Mouse (Mus musculus) adrenal gland, postnatal 25 days (tissue): ENCODE results near the gene Gstm1. TPM values are rescaled to one million over a fixed set of nuclear protein-coding genes. Genes with fewer than 3 reads are reported as not detected.
"Not testable (repeated sequence)": the region's sequence is repeated elsewhere in the genome, so short reads cannot be mapped to it uniquely, and the experiment has no call there.

Source experiments
- DNase-seq: peaks from one replicate; pipeline ENCODE4 v3.0.0; 2021; ENCODE audit warnings: mixed read lengths
- long read RNA-seq: library from polyadenylated mRNA; stranded (forward); transcript quantifications from one replicate; pipeline ENCODE4 v2.0.0, GENCODE M21; 2021
- total RNA-seq: library from RNA; stranded (reverse); gene quantifications from 2 replicates; pipeline ENCODE4 v1.2.3, GENCODE M21; 2021

Gene Gstm1
- 277 and 344 TPM in 2 replicates for total RNA-seq
- long read RNA-seq, transcript Gstm1-201 (8 exons, 1,289 nt) = major isoform, 1,103 of 1,239 reads
- long read RNA-seq, transcript Gstm1-202 (8 exons, 828 nt) = minor isoform, 18 of 1,239 reads
- long read RNA-seq, partial matches to known transcripts = 39 of 1,239 reads
- long read RNA-seq, other reads (novel, unspliced or antisense) = 78 of 1,239 reads

DNA sequence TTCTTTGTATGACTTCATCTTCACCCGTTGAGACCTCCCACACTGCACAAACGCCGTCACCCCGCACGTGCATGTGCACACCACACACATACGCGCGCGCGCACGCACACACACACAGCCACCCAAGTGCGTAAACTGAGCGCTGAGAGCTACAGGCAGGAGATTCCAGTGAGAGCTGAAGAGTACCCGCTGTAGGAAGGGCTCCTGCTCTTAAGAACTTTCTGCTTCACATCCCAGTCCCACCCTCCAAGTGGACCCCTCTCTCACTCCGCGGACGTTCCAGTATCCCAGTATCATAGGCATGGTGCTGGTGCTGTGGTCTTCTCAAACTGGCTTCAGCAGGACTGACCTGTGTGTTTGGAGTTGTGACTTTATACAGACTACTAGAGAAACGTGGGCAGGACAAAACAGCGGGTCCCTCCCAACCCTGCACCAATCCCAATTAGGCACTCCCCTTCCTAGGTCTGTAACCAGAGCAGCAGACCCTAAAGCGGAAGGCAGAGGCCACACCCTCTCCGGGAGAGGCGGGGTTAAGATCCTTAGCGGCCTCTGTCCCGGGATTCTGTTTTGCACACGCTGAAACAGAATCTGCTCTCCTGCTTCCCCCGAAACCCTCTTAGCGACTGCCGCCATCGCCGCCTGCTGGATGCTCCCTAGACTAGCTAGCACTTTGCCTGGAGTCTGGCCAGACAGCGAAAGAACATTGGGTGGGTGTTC is at the start of gene Gstm1:
Gstm1 (minus strand) TSS at position 501 of the 717 bp plus-strand sequence.
- peak; percentile 92 for DNase-seq

DNA sequence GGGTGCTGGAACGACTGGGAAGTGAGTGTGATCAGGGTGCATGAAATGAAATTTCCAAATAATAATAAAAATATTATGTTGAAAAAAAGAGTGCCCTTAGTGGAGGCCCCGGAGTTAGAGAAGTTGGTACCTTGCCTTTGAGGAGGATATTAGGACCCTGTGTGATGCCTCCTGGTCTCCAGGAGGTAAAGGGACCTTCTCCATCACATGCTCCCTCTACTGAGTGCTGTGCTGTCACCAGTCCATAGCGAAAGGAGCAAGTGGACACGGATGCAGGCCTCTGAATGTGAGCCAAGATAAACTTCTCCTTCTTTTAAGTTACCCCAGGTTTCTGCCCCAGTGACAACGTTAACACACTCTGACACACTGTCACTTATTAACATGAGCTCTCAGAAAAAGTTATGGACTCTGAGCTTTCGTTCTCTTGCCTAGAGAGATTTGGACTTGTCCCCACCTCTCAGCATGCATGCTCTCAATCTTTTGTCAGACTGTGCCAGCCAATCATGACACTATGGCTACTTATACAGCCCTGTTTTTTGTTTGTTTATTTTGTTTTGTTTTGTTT is 49.7 kb upstream of the Gstm1 start:
- DNase-seq = no peak

DNA sequence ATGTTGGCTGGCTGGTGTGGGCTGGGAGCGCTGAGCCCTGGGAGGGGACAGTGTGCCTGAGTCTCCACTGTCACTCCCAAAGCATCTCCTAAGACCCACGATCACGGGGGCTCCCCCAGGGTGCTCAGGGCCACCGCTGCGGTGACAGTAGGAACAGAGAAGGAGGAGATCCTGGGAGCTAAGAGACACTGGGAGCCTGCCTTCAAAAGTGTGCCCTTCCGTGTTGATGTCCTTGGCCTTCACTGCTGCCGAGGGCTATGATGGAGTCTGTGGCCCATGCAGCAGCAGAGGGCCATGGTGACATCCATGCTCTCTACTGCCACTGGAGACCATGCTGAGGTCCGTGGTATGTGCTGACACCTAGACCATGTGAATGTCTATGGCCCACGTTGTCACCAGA is 47.8 kb upstream of the Gstm1 start:
- DNase-seq = no peak

DNA sequence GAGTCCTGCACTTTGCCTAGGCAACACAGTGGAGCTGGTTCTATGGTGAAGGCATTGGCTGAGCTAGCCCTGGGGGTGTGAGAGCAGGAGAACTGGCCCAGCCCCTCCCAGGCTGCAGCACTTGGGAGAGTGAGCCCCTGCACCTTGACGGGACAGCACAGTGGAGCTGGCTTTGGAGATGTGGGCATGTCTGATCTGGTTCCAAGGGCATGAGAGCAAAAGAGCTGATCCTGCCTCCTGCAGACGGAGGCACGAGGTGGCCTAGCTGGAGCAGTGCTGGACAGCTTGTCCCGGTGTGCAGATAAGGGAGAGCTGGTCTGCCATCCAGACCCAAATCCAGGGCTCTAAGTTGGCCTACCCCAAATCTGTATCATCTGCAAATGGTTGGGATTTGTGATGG is 46.9 kb upstream of the Gstm1 start:
- DNase-seq = no peak

DNA sequence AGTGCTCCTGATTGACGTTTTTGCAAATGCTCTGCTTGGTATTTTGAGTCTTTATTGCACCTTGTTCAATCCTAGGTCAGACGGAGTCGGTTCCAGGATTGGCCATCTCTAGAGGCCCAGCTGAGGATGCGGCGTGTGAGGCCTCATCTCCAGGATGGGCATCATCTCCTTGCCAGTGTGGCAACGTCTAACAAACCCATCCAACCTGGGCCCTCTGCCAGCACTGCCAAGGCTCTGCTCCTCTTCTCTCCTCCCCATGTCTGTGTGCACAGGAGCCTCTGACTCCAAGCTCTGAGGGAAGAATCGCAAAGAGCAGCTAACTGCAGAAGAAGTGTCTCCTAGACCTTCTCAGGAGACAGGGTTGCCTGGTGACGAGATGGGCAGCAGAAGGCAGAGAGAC is 44.9 kb upstream of the Gstm1 start:
- peak; percentile 49 for DNase-seq

DNA sequence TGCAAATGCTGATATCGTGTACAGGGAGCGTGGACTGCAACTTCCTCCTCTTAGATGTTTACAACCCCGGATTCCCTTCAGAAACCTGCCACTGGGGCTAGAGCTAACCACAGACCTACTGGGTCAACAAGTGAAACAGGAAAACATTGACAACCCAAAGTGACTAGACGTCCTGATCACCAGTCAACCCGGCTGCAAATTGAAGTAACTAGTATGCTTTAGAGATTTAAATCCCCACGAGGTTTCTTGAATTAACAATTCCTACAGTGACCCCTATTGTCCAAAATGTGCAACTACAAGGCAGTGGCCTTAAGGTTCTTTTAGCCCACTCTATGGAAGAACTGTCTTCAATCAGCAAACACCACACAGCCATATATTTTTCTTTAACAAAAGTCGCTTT is 43.6 kb upstream of the Gstm1 start:
- DNase-seq = no peak

DNA sequence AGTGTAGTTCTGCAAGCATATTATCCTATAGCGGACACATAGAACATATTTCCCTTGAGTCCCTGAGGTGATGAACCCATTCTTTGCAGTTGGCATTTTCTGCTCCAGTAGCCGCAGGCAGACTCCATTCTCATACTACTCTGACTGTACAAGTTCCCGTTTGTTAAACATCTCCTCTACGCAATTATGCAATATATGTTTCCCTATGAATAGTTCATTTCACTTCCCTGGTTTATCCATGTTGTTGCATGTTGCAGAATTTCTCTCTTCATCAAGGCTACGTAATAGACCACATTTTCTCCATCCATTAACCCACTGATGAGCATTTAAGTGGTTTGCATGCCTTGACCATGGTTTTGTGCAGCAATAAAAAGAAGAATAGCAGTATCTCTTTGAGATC is 32.7 kb upstream of the Gstm1 start:
- DNase-seq = no peak

DNA sequence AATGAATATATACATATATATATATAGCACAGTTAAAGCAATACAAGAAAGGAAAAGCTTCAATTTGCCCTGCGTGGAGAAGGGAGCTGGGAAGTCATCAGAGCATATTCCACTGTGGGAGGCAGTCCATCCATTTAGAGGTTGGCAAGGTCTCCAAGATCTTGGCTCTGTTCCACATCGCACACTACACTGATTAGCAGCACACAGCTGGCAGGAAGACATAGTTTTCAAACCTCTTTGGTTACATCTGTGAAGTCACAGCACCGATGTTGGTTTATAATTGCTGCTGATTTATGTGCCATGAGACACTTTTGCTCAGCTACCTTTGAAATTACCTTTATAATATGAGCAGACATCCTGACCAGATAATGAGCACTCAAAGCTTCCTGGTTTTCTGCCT is 30.5 kb upstream of the Gstm1 start:
- DNase-seq = no peak

DNA sequence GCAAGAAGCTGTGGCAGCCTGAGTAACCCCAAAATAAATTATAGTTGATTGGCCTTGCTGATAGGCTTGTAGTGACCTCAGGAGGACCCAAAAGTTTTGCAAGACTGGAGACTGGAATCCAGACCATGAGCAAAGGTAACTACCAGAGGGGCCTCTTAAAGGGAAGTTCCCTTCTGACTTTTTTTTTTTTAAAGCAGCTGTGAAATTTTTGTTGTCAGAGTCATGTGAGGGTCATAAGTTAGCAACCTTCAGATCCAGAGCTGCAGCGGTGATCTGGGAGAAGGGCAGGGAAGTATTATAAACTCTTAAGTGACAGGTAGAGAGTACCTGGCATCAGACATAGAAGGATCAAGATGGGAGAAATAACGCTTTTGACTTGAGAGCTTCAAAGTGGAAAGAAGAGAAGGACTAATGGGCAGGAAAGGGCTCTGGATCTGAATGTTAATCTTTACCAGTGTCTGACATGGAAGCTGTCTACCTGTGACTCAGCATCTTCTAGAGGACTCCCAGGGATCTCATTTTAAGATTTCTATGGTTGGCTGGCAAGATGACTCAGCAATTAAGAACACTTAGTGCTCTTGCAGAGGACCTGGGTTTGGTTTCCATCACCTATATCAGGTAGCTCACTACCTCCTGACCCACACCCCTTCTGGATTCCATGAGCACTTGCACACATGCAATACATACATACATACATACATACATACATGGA is 29.3 kb upstream of the Gstm1 start:
- no peak for DNase-seq

DNA sequence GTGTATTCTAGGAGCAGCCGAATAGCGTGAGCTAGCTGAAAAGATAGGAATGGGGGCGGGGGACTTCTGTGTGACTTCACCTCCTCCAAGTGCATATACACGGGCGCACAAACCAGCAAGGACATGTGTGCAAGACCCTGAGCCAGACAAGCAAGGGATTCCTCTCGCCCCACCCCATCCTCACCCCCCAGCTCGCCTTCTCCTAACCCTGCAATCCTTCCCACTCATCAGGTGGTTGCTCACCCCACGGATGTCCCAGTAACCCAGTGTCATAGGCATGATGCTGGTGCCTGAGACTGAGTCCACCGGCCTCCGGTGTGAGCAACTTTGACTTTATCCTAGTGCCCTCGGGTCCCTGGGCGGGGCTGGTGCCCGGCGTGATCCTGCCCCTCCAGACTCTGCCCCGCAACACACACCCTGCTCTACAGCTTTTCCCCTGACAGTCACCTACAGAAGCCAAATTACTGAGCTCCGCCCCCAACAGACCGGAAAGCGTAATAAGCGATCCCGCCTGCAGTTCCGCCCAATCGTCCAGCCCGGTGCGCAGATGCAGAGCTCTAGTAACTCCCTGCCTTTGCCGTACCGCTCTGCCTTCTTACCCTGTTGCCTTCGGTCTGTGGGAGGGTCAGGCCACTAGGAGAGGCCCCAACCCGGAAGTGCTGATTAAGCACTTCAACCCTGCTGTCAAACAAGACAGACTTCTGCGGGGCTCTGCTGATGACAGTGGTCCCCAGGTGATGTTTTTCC is 26.8 kb upstream of the Gstm1 start, which contains the start of gene Gstm4:
Gstm4 (minus strand) TSS at position 501 of the 747 bp plus-strand sequence.
- DNase-seq = peak; percentile 86

DNA sequence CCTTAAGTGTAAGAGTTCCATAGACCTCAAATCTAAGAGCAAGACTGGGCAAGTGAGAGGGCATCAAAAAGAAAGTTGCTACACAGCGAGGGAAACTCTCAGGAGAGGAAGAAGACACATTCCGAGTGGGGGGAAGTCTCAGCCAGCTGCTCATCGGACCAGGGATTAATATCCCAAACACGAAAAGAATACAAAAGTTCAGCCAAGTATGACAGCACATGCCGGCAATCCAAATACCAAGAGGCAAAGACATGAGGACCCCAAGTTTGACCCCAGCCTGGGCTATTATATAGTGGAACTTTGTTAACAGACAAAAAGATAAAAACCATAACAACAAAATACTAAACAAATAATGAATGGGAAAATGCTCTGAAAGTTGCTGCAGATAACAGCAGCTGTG is 15.4 kb upstream of the Gstm1 start:
- no peak for DNase-seq

DNA sequence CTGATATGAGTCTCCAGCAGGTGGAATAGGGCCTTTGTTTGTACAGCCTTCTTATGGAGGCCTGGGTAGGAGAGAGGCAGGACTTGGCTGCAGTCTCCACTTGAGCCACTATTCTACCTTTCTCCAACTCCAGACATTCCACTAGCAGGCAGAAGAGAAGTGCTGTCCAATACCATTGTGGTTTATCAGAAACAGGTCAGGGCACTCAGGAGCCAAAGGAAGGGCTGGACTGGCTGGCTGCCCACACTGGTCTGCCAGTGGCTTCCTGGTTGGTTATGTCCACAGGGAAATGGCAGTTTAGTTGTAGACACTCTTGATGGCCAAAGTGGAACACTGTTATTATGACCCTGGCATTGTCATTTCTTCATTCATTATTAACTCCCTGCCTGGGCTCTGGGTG is 14.3 kb upstream of the Gstm1 start:
- DNase-seq = no peak

DNA sequence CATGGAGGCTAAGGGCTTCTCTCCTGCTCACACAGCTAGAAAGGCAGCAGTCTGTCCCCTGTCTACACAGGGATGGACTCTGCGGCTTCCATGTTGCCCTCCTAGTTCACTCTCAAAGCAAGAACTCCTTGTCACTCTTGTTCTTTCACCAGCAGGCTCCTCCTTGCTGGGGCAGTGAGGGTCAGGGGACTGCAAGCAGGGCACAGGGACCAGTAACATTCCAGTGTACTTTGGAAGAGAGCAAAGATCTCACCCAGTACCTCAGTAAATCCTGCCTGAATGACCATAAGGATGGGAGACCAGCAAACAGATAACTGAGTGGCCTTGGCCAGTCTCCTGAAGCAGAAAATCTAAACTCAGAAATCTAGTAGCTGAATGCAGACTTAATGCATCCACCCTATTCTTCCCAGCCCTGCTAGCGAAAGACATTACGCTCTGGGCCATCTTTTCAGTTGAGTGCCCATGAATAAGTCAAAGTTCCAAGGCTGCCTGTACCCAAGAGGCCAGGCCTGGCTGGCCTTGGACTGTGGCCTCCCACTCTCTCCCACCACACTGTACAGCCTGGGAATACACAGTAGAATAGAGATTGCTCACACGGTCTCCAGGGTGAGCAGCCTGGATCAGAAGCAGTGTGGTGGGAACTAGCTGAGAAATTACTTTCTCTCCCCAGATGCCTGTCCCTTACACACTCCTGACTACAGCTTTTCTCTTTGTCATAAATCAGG is 11.0 kb upstream of the Gstm1 start:
- DNase-seq = no peak

DNA sequence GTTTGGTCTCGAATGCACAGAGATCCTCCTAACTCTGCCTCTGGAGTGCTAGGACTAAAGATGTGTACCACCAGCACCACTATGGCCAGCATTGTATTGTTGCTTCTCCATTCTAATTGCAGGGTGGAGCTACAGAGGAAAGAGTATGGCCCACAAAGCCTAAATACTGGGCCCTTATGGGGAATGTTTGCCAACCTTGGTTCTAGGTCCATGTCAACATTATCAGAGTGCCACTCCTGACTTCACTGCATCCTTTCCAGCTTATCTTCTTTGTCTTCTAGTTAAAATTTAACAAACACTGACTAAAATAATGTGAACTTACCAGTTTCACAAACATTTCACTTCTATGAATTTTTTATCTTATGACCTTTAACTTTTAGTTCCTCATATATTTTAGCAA is 8.8 kb upstream of the Gstm1 start:
- DNase-seq = no peak

DNA sequence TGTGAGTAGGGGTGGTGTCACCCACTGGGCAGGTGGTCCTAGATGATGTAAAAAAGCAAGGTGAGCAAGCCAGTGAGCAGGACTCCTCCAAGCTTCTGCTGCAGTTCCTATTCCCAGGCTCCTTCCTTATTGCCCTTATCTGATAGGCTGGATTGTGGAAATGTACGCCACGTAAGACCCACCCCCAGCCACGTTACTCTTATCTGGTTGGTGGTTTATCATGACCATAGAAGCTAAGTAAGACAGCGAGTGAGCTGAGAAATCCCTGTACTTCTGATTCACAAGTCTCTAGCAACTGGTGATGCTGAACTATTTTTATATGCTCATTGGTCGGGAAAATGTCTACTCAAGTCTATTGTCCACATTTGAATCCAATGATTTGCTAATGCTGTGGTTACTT is 8.3 kb upstream of the Gstm1 start:
- DNase-seq = no peak

DNA sequence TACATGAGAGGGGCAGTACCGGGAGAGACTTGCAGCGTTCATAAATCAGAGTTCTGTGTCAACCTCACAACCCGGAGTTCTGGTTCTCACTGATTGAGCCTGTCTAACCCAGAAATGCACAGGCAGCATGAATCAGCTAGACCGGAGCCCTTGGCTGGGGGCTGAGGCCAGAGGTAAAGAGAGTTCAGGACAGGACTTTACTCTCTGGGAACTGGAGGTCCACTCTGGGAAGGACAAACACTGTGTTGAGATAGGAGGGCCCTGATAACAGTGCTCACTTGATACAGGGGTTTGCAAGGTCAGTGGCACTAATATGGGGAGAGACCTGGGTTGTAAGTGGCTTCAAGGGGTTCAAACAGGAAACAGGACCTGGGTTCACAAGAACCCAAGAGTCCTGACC is 7.5 kb upstream of the Gstm1 start:
- no peak for DNase-seq

DNA sequence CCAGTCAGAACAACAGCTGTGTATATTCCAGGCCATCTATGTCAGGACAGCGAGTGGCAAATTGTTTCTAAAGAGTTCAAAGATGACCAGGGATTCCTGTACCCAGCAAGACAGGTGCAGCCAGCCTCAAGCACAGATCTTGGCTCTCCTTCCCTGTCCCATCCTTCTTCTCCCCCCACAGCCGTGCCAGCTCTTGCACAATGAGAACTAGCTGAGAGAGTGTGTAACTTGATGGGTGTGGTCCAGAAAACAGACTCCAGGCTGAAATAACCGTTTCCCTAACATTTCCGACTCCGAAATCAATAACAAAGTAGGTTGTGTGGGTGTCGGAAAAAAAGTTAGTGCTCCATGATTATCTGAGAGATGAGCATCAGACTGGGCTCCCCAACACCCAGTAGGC is 4.9 kb upstream of the Gstm1 start:
- no peak for DNase-seq

DNA sequence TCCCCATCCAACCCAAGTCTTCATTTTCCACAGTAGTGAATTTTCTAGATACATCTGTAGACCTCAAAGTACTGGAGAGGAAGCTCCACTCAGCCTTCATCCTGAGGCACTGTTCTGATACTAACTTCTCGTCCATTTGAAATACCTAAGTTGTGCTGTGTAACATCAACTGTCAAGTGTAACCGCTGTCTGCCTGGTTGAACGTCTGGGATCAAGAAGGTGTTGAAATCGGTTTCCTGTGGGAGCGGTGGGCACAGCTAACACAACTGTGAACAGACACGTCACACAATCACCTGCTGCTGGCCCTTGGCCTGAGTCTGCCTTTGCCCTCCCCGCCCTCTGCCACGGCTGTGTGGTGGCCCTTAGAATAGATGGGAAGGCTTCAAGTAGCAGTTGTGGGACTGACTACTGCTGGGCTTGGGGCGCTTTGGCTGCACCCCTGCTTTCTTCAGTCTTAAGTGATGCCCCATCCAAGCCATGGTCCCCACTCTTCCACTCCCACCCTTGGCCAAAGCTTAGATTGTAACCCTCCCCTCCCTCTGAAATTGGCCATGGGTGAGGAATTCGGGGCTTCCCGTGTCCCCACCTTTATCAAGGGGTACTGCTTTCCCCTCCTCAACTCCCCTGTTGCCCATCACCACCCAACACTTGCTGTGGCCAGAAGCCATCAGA is 2.7 kb upstream of the Gstm1 start:
- DNase-seq = not testable (repeated sequence)

DNA sequence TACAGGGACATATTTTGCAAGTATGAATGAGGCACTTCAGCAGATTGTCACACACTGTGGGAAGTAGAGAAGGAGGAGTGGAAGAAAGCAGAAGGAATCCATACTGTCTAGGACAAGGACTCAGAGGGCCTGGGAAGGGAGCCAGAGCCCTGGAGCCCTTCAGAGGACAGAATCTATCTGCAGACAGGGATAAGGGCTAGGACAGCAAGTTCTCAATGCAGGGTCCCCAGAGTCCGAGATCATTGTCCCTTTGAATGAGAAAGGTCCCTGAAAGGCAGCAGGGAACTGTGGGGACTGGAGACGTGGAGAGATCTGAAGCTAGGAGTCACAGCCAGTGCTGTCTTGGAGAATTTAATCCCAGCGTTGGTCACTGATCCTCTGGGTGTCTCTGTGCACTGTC is 1.5 kb upstream of the Gstm1 start:
- not testable (repeated sequence) for DNase-seq

DNA sequence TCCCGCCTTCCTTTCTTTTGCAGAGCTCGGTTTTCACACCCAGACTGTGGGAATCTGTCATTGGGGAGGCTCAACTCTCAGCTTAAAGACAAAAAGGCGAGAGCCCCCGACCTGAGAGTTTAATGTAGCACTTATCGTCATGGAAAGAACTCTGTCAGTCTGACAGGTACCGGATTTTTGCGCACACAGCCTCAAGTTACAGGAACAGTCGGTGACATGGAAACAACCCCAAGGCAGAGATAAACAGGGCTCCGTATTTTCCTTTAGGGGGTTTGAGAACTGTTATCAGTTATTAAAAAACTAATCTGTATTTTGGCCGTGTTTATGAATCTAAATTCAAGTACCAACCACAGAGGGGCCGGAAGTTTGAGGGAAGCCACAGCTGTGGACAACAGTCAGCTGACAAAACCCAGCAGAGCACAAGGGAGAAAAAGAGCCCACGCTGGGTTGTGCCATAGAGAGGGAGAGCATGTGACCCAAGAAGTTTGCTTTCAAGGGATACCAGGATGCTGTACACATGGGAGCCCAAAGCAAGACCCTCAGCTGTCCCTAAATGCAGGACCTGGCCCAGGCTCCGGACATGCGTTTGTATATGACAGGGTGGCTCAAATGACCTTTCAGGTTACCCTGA is 532 bp upstream of the Gstm1 start:
- DNase-seq = no peak

DNA sequence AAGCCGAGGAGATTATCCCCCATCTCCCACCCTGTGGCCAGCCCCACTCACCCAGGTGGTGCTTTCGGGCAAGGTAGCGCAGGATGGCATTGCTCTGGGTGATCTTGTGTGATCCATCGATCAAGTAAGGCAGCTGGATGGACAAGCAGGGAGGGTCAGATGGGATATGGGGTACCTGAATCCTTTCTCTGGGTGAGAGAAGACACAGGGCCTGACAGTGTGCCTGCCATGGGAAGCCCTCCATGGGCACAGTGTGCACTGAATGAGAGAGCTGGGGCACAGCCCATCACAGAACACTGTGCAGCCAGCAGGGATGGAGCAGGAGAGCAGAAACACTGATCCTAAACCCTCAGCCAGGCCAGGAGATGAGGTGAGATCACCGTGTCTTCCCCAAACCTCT is 1.3 kb downstream of the Gstm1 start:
- DNase-seq = not testable (repeated sequence)
